Mouse (Mus musculus) spleen, postnatal 10 days (tissue): ENCODE measurements around the gene Car3.

ENCODE experiments used
- DNase-seq, 2 experiments: peaks; one replicate each; pipeline ENCODE4 v3.0.0; 2021 to 2022; ENCODE audit warnings: low spot score in 2 of 2

Gene Car3

GRCm38 (mm10) chr3:14876325-14876918 lies 13.1 kb downstream of the Car3 start:
- DNase-seq: peak in 1 of 2 experiments; percentile 44

DNA sequence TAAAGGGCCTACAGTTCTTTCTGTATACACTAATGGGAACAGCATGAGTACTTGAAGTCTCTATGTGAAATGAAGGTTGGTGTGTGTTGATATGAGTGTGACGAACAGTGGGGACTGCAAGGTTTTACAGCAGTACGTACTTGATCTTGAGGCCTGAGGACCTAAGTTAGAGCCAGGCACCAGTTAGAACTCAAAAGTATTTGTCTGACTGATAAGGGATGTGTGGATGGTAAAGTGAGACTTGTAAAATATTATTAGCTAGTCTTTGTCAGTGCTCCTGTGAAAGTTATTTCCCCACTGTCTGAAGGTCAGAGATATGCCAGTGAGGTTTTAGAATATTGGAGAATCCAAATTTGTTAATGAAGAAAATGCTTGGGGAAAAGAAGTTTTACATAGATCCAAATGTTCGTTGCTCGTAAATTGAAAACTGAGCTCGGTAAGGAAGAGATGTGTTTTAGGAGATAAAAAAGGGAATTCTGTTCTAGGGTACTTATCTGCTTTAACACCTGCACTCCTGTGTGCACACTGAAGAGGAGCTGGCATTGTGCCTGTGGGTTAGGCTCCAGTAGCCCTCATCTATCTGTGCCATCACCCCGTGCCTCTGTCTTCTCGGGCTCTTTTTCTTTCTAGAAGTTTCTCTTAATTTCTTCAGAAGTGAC lies 14.1 kb downstream of the Car3 start:
- peak in 1 of 2 experiments; percentile 81 for DNase-seq

DNA sequence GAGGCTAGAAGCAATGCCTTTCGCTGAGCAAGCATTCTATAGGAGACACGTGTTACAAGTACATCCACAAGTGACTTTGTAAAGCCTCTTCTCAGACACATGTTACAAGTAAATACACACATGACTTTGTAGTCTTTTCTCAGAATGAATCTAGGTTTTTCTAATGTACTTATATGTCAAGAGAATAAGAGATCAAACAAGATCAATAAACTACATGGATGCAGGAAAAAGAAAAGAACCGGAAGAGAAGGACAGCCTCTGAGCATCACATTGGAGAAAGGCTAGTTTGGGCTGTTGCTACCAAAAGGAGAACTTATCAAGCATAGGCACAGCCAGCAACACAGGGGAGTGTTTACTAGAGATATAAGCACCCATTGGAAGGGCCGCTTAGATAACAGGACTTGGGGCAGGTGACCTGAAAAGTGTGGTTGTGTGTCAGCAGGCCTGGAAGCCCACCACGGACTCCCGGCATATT lies 15.5 kb downstream of the Car3 start:
- DNase-seq: peak in 1 of 2 experiments; percentile 56

GRCm38 (mm10) chr3:14879293-14879692 lies 16.0 kb downstream of the Car3 start:
- DNase-seq: no peak

DNA sequence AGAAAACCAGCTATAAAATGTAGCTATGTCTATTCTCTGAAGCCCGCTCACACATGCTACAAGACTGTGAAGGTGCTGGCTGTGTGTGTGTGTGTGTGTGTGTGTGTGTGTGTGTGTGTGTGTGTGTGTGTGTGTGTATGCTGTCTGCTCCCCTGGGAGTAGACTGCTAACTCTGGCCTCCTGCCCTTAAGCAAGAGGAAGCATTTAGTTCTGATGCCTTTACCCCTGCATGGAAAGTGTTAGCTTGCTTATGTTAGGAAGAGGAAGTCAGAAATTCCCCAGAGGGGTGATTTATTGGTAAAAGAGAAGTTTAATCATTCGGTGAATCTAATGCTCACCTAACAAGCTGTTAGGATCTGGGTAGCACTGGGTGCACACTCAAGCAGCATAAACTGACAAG lies 17.0 kb downstream of the Car3 start:
- DNase-seq: peak in 1 of 2 experiments; percentile 46

DNA sequence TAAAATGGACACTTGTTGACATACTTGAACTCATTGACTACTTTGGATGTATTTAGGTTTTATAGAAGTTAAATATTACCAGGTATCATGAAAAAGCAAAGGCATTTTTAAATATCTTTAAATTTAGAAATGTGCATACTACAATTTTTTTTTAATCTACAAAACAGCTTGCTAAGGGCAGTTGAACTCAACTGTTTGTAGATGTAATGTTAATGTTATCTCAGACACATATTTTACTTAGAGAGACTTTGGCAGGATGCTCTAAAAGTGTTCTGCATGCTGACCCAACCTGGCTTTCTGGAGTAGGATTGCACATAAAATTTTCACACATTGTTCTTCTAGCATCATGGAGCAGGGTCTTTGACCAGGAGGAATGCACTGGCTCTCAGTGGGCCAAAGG lies 18.7 kb downstream of the Car3 start:
- no peak for DNase-seq

- DNase-seq: no peak
Observed at GRCm38 (mm10) chr3:14882756-14883155, 19.4 kb downstream of the Car3 start.

DNA sequence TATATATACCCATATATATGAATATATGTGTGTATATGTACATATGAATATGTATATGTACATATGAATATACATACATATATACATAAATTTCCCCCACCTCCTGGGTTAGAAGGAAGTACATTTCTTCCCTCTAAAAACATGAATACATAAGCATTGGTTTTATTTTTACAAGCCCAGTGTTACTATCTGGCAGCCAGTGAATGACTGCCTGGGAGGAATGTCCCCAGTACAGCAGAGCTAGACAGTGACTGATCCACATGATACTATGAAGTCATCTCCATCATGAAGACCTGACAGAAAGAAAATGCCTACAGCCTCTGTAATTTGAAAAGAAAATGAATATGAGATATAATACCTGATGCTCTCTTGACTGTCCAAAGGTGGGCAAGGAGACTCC lies 21.5 kb downstream of the Car3 start:
- DNase-seq: no peak

GRCm38 (mm10) chr3:14886102-14887098 lies 23.1 kb downstream of the Car3 start, which contains the start of gene Car2:
TSS of gene Car2 (plus strand) at chr3:14886273.
- peak; percentile 80 to 85 for DNase-seq

- DNase-seq: peak in 1 of 2 experiments; percentile 56
Observed at GRCm38 (mm10) chr3:14887134-14887666, 23.9 kb downstream of the Car3 start.

DNA sequence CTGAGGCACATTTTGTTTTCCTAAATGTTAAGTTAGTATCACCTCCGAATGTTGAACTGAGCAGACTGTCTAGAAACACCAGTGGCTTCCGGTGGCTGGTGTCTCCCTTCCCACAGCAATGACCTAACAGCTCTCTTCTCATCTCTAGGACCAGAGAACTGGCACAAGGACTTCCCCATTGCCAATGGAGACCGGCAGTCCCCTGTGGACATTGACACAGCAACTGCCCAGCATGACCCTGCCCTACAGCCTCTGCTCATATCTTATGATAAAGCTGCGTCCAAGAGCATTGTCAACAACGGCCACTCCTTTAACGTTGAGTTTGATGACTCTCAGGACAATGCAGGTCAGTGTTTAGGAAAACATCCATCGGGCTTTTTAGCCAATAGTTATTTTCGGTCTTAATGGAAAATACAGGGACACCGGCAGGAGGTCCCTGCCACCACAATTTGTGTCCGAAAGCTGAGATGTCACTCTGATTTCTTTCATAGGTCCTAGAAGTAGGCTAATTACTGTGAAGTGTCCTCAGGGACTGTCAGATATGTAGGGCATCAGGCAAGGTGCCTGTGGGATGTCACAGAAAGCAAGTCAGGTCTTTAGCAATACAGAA lies 24.5 kb downstream of the Car3 start:
- peak in 1 of 2 experiments; percentile 59 for DNase-seq

- DNase-seq: no peak
Observed at GRCm38 (mm10) chr3:14888549-14888948, 25.2 kb downstream of the Car3 start.

GRCm38 (mm10) chr3:14889085-14889484 lies 25.8 kb downstream of the Car3 start:
- peak in 1 of 2 experiments; percentile 50 for DNase-seq

DNA sequence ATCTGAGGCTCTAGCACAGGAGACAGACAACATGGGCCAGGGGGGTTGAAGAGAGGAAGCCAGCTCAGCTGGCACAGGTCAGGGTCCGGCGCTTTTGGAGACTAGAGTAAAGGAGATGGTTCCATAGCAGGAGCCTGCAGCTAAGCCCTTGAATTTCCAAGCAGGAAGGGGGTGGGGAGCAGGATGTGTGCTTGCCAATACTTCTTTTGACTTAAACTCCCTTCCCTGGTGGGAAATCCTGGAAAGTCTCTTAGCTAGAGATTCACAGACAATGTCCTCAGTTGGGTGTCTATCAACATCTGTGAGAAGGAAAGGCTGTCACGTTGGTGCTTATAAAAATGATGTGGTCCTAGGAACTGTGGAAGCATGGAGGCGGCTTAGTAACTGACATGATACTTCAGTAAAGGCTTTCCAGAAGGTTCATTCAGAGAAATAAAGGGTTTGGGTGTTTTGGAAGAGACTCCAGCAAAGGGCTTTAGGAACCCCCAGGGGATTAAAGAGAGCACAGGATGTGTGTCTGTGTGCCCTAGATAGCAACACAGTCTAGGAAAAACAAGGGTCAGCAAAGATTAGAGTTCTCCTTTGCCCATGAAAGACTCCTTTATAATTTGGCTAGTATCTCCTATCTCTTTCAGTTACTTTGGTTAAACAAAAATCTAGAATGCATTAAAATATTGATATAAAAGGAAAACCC lies 26.6 kb downstream of the Car3 start:
- peak in 1 of 2 experiments; percentile 30 for DNase-seq

DNA sequence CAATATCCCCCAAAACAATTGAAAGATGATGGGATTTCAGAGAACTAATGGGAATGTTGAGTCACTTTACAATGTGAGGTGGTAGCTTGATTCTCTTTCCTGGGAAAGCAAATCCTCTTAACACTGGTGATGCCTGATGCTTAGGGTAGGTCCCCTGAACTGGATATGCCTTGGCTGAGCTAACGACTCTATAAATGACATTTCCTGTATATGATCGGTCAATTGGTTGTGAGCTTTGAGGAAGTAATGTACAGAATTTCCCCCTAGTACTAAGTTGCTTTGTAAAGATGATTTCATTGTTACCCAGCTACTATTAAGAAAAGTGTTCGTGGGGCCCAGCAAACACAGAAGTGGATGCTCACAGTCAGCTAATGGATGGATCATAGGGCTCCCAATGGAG lies 29.7 kb downstream of the Car3 start:
- DNase-seq: no peak

- no peak for DNase-seq
Observed at GRCm38 (mm10) chr3:14893700-14894099, 30.4 kb downstream of the Car3 start.

- no peak for DNase-seq
Observed at GRCm38 (mm10) chr3:14895333-14895732, 32.0 kb downstream of the Car3 start.

- DNase-seq: no peak
Observed at GRCm38 (mm10) chr3:14897770-14898169, 34.5 kb downstream of the Car3 start.

GRCm38 (mm10) chr3:14903380-14903779 lies 40.1 kb downstream of the Car3 start:
- DNase-seq: no peak

GRCm38 (mm10) chr3:14904165-14904564 lies 40.9 kb downstream of the Car3 start:
- no peak for DNase-seq

GRCm38 (mm10) chr3:14907271-14907670 lies 44.0 kb downstream of the Car3 start:
- DNase-seq: no peak
